Mouse (Mus musculus): ENCODE data around the gene Coro1a.
A peak's percentile ranks its signal among the peaks of the same experiment; 100 is the strongest.

The Coro1a gene

GRCm38 (mm10) chr7:126708175-126708952 is 777 bp upstream of the Coro1a start:
- DNase-seq (ENCODE audit: low read depth in 1 of 2, low spot score in 2 of 2), result no peak

GRCm38 (mm10) chr7:126704121-126704980 is 3.2 kb downstream of the Coro1a start:
- DNase-seq (ENCODE audit: low read depth in 1 of 2, low spot score in 2 of 2), result peak; percentile 54 to 73

- DNase-seq (ENCODE audit: low read depth in 1 of 2, low spot score in 2 of 2), result no peak
Measured at GRCm38 (mm10) chr7:126703757-126704077, 3.9 kb downstream of the Coro1a start.

GRCm38 (mm10) chr7:126702861-126703756 is 4.5 kb downstream of the Coro1a start:
- DNase-seq (ENCODE audit: low read depth in 1 of 2, low spot score in 2 of 2), result no peak

GRCm38 (mm10) chr7:126702358-126702757 is 5.2 kb downstream of the Coro1a start:
- DNase-seq (ENCODE audit: low read depth in 1 of 2, low spot score in 2 of 2), result peak in 1 of 2 experiments; percentile 55

GRCm38 (mm10) chr7:126701559-126702357 is 5.8 kb downstream of the Coro1a start:
- no peak for DNase-seq (ENCODE audit: low read depth in 1 of 2, low spot score in 2 of 2)

- DNase-seq (ENCODE audit: low read depth in 1 of 2, low spot score in 2 of 2), result peak; percentile 73 to 89
Measured at GRCm38 (mm10) chr7:126701070-126701469, 6.5 kb downstream of the Coro1a start.

- no peak for DNase-seq (ENCODE audit: low read depth in 1 of 2, low spot score in 2 of 2)
Measured at GRCm38 (mm10) chr7:126700063-126701015, 7.2 kb downstream of the Coro1a start.

GRCm38 (mm10) chr7:126697838-126698237 is 9.7 kb downstream of the Coro1a start:
- DNase-seq (ENCODE audit: low read depth in 1 of 2, low spot score in 2 of 2), result no peak

GRCm38 (mm10) chr7:126696886-126697285 is 10.7 kb downstream of the Coro1a start:
- DNase-seq (ENCODE audit: low read depth in 1 of 2, low spot score in 2 of 2), result no peak

- DNase-seq (ENCODE audit: low read depth in 1 of 2, low spot score in 2 of 2), result no peak
Measured at GRCm38 (mm10) chr7:126696303-126696702, 11.3 kb downstream of the Coro1a start.

GRCm38 (mm10) chr7:126695631-126696207 is 11.9 kb downstream of the Coro1a start, which contains the start of gene Slx1b:
TSS of gene Slx1b (minus strand) at chr7:126695784.
- peak; percentile 86 to 92 for DNase-seq (ENCODE audit: low read depth in 1 of 2, low spot score in 2 of 2)

- peak in 1 of 2 experiments; percentile 70 for DNase-seq (ENCODE audit: low read depth in 1 of 2, low spot score in 2 of 2)
Measured at GRCm38 (mm10) chr7:126695210-126695611, 12.4 kb downstream of the Coro1a start, which contains the start of gene Bola2. TSS of gene Bola2 (plus strand) at chr7:126695401.

- no peak for DNase-seq (ENCODE audit: low read depth in 1 of 2, low spot score in 2 of 2)
Measured at GRCm38 (mm10) chr7:126694441-126695051, 13.0 kb downstream of the Coro1a start.

GRCm38 (mm10) chr7:126693781-126694180 is 13.8 kb downstream of the Coro1a start:
- no peak for DNase-seq (ENCODE audit: low read depth in 1 of 2, low spot score in 2 of 2)

- DNase-seq (ENCODE audit: low read depth in 1 of 2, low spot score in 2 of 2), result peak; percentile 59 to 78
Measured at GRCm38 (mm10) chr7:126693256-126693655, 14.3 kb downstream of the Coro1a start.

GRCm38 (mm10) chr7:126692426-126692825 is 15.2 kb downstream of the Coro1a start:
- DNase-seq (ENCODE audit: low read depth in 1 of 2, low spot score in 2 of 2), result no peak

GRCm38 (mm10) chr7:126691676-126692075 is 15.9 kb downstream of the Coro1a start:
- no peak for DNase-seq (ENCODE audit: low read depth in 1 of 2, low spot score in 2 of 2)

Measured in monocyte, adult 2 months (primary cell).